Mouse (Mus musculus) limb, embryonic 14.5 days (tissue): ENCODE results near the gene Cish. TPM values are rescaled to one million over a fixed set of nuclear protein-coding genes. Genes with fewer than 3 reads are reported as not detected.

Experiments used
- ATAC-seq: fragments of 200-750 bp; cut with Nextera tagmentation; 2 replicates; pipeline ENCODE4 v1.8.0; 2017; ENCODE audit warnings: low read depth, moderate number of reproducible peaks, moderate TSS enrichment; ENCODE audit not compliant: low FRiP score
- DNase-seq: peaks from one replicate; pipeline ENCODE4 v3.0.0-alpha.2; 2015; ENCODE audit warnings: low spot score
- H3K27ac ChIP-seq: fragments of 300-500 bp; sonication (generic); replicated peaks from 2 replicates; pipeline ENCODE4 v1.5.1; 2014; ENCODE audit warnings: low read depth, mild to moderate bottlenecking, low read length, moderate library complexity, mixed read lengths
- H3K27me3 ChIP-seq: fragments of 300-500 bp; sonication (generic); 2 replicates; pipeline ENCODE4 v1.6.1; 2014; ENCODE audit warnings: low read length, mixed read lengths; ENCODE audit not compliant: control insufficient read depth, insufficient read depth
- H3K36me3 ChIP-seq: fragments of 300-500 bp; sonication (generic); 2 replicates; pipeline ENCODE4 v1.6.1; 2014; ENCODE audit warnings: mild to moderate bottlenecking, low read length, moderate library complexity, mixed read lengths; ENCODE audit not compliant: control insufficient read depth, insufficient read depth
- H3K4me1 ChIP-seq: fragments of 300-500 bp; sonication (generic); 2 replicates; pipeline ENCODE4 v1.6.1; 2014; ENCODE audit warnings: antibody characterized with exemption, low read length, mixed read lengths; ENCODE audit not compliant: control insufficient read depth, insufficient read depth
- H3K4me2 ChIP-seq: fragments of 300-500 bp; sonication (generic); replicated peaks from 2 replicates; pipeline ENCODE4 v1.6.1; 2014; ENCODE audit warnings: low read depth, mild to moderate bottlenecking, low read length, moderate library complexity; ENCODE audit not compliant: severe bottlenecking
- H3K4me3 ChIP-seq: fragments of 300-500 bp; sonication (generic); replicated peaks from 2 replicates; pipeline ENCODE4 v1.5.1; 2014; ENCODE audit warnings: low read length
- H3K9ac ChIP-seq: fragments of 300-500 bp; sonication (generic); 2 replicates; pipeline ENCODE4 v1.6.1; 2014; ENCODE audit warnings: mild to moderate bottlenecking, low read depth, low read length, moderate library complexity; ENCODE audit not compliant: severe bottlenecking
- H3K9me3 ChIP-seq: fragments of 300-500 bp; sonication (generic); 2 replicates; pipeline ENCODE4 v1.6.1; 2016; ENCODE audit warnings: low read length; ENCODE audit not compliant: control insufficient read depth
- POLR2A ChIP-seq: fragments of 200-500 bp; IDR thresholded peaks from 2 replicates; pipeline ENCODE4 v1.8.0; 2012; ENCODE audit warnings: inconsistent platforms, mild to moderate bottlenecking, moderate library complexity, borderline replicate concordance; ENCODE audit not compliant: insufficient read depth, insufficient read length; ENCODE audit errors: extremely low read depth
- WGBS: fragments of 180-500 bp; shearing (Covaris S2); extraction: QIAGEN DNeasy Blood & Tissue Kit; methylation state at CpG from one replicate; pipeline ENCODE4 v1.1.7; 2014; 5-methylcytosine and 5-hydroxymethylcytosine counted together
- polyA plus RNA-seq, 2 experiments: library from polyadenylated mRNA; depleted of rRNA in 1 of 2; stranded (reverse) in 1 of 2; unstranded in 1 of 2; fragments of >200 nt; fragmentation: Nextera tagmentation in 1 of 2; extraction: Ambion mirVana in 1 of 2; gene quantifications; 2 replicates each; pipeline versions ENCODE4 v1.2.1 to v1.2.3; 2012 to 2014

Cish gene
- polyA plus RNA-seq, 2 experiments: 5.6 to 8.4 TPM

DNA sequence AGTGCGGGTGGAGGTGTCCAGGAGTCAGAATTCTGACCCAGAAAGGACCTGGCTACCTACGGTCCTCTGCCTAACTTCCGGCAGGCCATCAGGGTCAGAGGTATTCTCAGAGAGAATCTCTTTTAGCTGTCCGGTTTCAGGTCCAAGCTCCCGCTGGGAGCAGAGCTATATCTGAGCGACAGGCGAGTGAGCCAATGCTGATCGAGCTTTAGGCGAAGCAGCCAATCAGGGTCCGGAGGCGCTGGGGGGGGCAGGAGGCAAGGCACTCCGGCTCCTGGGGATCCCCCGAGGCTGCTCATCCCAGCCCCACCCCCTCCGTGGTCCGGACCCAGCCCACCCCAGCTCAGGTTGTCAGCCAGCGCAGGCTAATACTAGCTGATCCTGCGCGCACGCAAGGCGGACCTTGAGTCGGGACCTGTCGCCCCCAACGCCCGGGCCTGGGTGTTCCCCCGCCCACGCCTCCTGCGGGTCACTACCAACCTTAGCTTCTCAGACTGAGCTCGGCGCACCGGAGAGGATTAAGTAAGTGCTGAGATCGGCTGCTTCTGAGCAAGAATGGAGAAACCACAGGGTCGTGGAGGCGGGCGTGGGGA is 44.5 kb downstream of the Cish start, which contains the start of gene 6430571L13Rik:
Gene 6430571L13Rik (plus strand): TSS at position 336 of the 593 bp plus-strand sequence.
- H3K9me3 ChIP-seq: no peaks in the 10 kb centered on the region
- H3K9ac ChIP-seq: peak within 1 kb of the TSS; percentile 63
- peak; percentile 93 for ATAC-seq
- H3K4me2 ChIP-seq: peak within 1 kb of the TSS; percentile 87
- peak; percentile 96 for DNase-seq
- peak within 1 kb of the TSS; percentile 63 for H3K4me3 ChIP-seq
- no peaks in the 10 kb centered on the region for H3K27me3 ChIP-seq
- WGBS: 1% methylated on average over 34 of the region's 34 CpGs
- no peak for TF ChIP-seq POLR2A
- H3K36me3 ChIP-seq: no peaks in the 10 kb centered on the region
- peaks cover 12% of the 10 kb centered on the region; the same call in 1 of the 2 replicates for H3K4me1 ChIP-seq
- H3K27ac ChIP-seq: no peak within 1 kb of the TSS

DNA sequence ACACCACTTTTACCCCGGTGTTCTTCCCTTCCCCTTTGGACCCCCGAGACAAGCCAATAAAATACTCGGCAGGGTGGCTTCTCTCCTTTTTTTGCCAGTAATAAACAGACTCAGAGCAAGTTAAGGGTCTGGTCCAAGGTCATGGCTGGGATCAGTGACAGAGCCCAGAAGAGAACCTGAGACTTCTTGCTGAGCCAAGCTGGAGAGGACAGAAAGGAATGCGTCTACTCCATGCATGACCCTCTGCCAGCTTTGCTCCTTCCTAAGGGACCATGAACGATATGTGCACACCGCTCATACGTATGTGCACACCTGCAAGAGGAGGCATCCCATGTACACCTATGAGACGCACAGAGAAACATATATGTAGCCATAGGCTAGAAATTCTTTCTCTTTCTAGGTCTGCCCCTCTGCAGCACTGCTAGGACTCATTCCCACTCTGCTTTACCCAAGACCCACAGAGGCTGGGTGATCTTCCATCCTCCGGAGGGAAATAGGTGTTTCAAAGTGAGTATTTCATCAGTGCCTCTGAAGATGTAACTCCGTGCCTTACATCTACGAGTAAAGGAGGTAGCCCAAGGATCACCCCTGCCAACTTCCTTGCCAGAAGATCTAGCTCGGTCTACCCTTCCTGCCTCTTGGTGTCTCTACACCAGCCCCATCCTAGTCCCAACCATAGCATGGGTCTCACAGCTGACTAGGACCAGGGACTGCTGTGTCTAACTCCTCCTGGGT is 45.3 kb downstream of the Cish start:
- no peaks in the 10 kb centered on the region for H3K27me3 ChIP-seq
- TF ChIP-seq POLR2A: no peak
- H3K4me1 ChIP-seq: peaks cover 12% of the 10 kb centered on the region; the same call in 1 of the 2 replicates
- 48% methylated on average over 12 of the region's 12 CpGs for WGBS
- no peak for ATAC-seq
- H3K4me2 ChIP-seq: peak overlapping the region; percentile 87
- H3K36me3 ChIP-seq: no peaks in the 10 kb centered on the region
- H3K9ac ChIP-seq: peak overlapping the region; percentile 63
- peak overlapping the region; percentile 63 for H3K4me3 ChIP-seq
- no peak for DNase-seq
- H3K9me3 ChIP-seq: no peaks in the 10 kb centered on the region
- no peak overlapping the region for H3K27ac ChIP-seq

DNA sequence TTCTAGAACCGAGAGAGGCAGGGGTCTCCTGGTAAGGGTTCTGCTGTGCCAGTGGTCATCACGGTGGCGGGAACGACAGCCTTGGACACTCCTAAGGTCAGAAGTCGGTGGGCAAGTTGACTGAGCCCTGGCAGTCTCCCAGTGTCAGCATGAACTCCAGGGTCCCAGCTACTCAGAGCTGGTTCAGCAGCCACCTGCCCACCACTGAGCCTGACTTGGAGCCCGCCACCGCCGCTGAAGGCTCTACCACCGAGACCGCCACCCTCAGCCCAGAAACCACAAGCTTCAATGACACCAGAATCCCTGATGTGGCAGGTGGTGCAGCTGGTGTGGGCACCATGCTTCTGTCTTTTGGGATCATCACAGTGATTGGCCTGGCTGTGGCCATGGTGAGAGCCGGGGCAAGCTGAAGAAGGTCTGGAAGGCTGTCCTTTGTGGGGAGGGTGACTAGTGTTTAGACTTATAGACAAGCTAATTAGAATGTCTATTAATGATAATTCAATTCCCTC is 46.4 kb downstream of the Cish start:
- Histone ChIP-seq H3K27me3 (no peaks in the 10 kb centered on the region), H3K36me3 (no peaks in the 10 kb centered on the region), H3K27ac (no peak overlapping the region), H3K4me2 (no peak overlapping the region), H3K9me3 (no peaks in the 10 kb centered on the region), H3K4me3 (no peak overlapping the region), H3K9ac (no peak overlapping the region), H3K4me1 (peaks cover 12% of the 10 kb centered on the region; the same call in 1 of the 2 replicates)
- ATAC-seq (no peak), DNase-seq (no peak)
- 89% methylated on average over 11 of the region's 11 CpGs for WGBS
- no peak for TF ChIP-seq POLR2A

DNA sequence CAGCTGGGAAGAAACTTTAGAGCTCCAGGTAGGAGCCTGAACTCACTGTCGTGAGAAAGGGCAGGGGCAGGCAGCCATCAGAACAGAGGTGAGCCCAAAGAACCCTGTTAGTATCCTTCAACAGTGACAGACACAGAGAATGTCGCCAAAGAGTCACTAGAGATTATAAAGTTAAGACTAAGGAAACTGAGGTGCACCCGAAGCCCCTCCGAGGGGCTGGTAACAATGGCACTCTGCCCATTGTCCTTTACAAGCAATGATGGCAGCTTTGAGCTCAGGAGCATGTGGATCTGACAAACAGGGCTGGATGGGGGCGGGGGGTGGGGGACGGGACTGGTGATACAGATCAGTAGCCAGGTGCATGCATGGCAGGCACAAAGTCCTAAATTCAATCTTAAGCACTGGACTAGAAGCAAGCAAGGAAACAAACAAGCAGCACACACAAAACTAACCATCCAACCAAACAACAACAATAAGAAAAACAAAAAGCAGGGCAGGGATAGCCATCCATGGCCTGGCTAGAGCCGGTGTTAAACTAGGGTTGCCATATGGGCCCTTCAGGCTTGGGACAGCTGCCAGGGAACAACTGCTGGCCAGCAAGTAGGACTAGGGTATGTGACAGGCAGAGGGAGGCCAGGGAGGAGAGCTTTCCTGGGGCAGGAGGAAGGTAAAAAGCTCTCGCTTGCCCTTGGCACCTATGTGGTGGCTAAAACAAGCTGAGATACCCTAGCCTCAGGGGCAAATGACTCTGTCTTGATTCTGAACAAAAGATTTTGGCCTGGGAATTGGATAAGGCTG is 47.5 kb downstream of the Cish start:
- no peak for ATAC-seq
- DNase-seq: no peak
- no peaks in the 10 kb centered on the region for H3K27me3 ChIP-seq
- 70% methylated on average over 8 of the region's 8 CpGs for whole genome bisulfite sequencing
- H3K36me3 ChIP-seq: no peaks in the 10 kb centered on the region
- H3K4me1 ChIP-seq: peaks cover 6% of the 10 kb centered on the region; the same call in 1 of the 2 replicates
- H3K9ac ChIP-seq: no peak overlapping the region
- no peak for TF ChIP-seq POLR2A
- no peak overlapping the region for H3K27ac ChIP-seq
- no peak overlapping the region for H3K4me3 ChIP-seq
- no peak overlapping the region for H3K4me2 ChIP-seq
- no peaks in the 10 kb centered on the region for H3K9me3 ChIP-seq

DNA sequence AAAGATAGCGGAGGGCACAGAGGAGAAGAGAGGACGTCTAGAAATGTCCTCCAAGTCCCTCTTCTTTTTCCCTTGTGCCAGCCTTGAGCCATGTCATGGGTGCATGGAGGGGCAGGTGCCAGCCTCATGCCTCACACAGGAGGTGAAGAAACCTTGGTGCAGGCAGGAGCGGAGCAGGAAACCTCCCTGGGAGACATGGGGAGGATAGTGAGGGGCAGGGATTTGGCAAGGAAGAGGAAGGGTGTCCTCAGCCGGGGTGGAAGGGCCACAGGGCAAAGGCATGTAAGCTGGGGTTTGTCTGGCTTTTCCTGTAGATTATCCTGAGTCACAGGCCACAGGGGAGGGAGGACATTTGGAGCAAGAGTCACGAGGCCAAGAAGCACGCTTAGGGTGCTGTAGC is 48.2 kb downstream of the Cish start:
- no peak for TF ChIP-seq POLR2A
- no peaks in the 10 kb centered on the region for H3K36me3 ChIP-seq
- ATAC-seq (no peak), DNase-seq (no peak)
- no peak overlapping the region for H3K9ac ChIP-seq
- no peaks in the 10 kb centered on the region for H3K9me3 ChIP-seq
- H3K27ac ChIP-seq: no peak overlapping the region
- no peaks in the 10 kb centered on the region for H3K27me3 ChIP-seq
- H3K4me1 ChIP-seq: peaks cover 4% of the 10 kb centered on the region; the same call in 1 of the 2 replicates
- WGBS: 71% methylated on average over 6 of the region's 6 CpGs
- H3K4me3 ChIP-seq: no peak overlapping the region
- H3K4me2 ChIP-seq: no peak overlapping the region
